Mouse (Mus musculus) skeletal muscle tissue, adult 2 months (tissue): ENCODE data around the gene Slc7a14.
"Not testable (repeated sequence)": the region's sequence is repeated elsewhere in the genome, so short reads cannot be mapped to it uniquely, and the experiment has no call there.

Experiments
- DNase-seq: peaks from one replicate; pipeline ENCODE4 v3.0.0-alpha.2; 2012; ENCODE audit warnings: low read depth, low spot score

Gene Slc7a14

GRCm38 (mm10) chr3:31309934-31310787 lies at the start of gene Slc7a14:
Gene Slc7a14, minus strand, starts transcription at chr3:31310378.
- no peak for DNase-seq

DNA sequence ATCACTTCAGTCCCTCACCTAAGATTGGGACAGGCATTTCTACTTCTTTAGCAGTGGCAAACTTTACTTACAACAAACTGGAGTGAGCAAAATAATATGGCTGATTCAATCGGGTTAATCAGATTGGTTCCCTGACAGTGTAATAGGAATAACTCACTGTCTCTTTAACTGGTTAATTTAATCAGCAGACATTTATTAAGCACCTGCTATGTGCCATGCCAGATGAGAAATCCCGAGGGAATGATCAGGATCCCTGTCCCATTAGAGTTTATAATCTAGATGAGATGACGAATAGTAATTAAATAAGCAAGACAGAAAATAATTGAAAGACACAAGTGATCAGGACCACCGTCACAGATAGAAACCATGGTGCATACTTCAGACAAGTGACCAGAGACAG lies 36.4 kb upstream of the Slc7a14 start:
- no peak for DNase-seq

GRCm38 (mm10) chr3:31345766-31346165 lies 35.6 kb upstream of the Slc7a14 start:
- no peak for DNase-seq

DNA sequence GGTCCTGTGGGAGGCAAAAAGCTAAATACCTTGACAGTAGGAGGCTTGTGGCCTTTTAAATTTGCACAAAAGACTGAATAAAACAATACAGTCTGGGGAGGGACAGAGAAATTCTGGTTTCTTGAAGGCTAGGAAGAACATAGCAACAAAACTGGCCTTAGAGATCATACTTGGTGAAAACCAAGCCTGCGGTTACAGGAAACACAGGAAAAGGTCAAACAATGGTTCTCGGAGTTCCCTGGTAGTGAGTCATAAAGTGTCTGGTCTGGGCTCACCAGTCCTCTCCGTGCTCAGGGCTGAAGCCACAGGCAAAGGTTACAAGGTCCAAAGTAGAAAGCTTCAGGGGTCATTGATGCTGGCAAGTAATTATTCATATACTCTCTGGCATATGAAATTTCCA lies 29.1 kb upstream of the Slc7a14 start:
- DNase-seq: no peak

- no peak for DNase-seq
Measured at GRCm38 (mm10) chr3:31328237-31328836, 18.2 kb upstream of the Slc7a14 start.

DNA sequence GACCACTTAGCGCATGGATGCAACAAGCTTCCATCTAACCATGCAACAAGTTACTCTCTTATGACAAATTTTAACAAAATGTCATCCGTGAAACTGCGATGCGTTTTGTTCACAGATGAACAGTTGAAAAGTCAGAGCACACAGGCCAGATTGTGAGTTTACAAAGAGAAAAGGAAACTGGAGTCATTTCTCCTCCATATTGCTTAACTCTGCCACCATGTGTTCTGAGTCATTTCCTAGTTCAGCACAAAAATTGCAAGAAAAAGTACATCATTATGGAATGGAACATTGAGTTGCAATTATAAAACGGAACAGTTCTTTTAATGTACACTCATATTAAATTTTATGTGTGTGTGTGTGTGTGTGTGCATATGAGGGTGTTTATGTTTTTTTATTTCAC lies 17.6 kb upstream of the Slc7a14 start:
- DNase-seq: no peak

DNA sequence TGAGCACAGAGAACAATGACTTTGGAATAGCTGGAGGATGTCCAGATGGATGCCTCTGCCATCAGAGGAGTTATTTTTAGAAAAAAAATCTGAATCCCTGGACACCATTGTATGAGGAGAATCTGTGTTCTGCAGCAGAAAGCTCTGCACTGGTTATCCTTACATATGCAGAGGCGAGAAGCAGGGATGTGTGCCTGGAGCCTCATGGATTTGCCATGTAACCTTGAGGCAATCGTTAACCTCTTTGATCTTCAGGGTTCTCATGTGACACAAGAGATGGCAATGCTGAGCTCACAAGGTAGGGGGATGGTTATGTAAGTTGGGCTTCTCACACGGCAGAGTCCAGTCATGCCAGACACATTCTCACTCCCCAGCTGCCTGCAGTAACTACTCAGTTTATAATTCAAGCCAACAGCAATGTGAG lies 14.1 kb upstream of the Slc7a14 start:
- no peak for DNase-seq

- DNase-seq: no peak
Measured at GRCm38 (mm10) chr3:31309371-31309933, 726 bp downstream of the Slc7a14 start.

- DNase-seq: no peak
Measured at GRCm38 (mm10) chr3:31308906-31309305, 1.3 kb downstream of the Slc7a14 start.

DNA sequence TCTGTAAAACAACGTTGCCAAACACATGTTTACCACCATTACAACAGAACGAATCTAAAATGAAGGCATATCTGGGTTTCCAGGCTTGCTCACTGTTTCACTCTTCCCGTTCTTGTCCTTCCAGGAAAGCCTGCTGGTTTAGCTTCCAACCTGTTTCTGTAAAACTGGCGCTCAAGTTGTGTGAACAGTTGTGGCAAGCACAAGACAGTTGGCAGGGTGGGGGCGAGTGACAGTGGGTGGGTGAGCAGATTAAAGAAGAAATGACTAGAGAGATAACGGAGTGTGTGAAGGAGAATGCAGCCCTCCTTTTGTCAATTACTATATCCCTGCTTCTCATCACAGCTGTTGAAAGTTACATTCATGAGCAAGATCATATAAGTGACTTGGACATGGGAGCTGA lies 2.2 kb downstream of the Slc7a14 start:
- DNase-seq: no peak

GRCm38 (mm10) chr3:31291673-31292602 lies 18.2 kb downstream of the Slc7a14 start:
- no peak for DNase-seq

- DNase-seq: no peak
Measured at GRCm38 (mm10) chr3:31287421-31287948, 22.7 kb downstream of the Slc7a14 start.

DNA sequence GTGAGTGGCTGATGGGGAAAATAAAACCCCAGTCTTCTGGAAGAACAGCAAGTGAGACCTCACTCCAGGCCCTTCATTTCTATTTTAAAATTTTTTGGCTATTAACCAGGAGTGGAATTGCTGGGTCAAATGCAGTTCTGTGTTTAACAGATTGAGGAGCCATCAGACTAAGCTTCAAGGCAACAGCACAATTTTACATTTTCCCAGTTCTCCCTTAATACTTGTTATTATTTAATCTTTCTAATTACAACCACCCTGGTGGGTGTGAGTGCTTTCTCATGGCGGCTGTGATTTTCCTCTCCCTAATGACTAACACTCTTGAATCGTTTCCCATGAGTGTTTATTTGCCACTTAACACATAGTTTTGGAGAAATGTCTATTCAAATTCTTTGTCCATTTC lies 29.1 kb downstream of the Slc7a14 start:
- no peak for DNase-seq

- DNase-seq: no peak
Measured at GRCm38 (mm10) chr3:31274875-31275274, 35.3 kb downstream of the Slc7a14 start.

GRCm38 (mm10) chr3:31273247-31273646 lies 36.9 kb downstream of the Slc7a14 start:
- DNase-seq: not testable (repeated sequence)

DNA sequence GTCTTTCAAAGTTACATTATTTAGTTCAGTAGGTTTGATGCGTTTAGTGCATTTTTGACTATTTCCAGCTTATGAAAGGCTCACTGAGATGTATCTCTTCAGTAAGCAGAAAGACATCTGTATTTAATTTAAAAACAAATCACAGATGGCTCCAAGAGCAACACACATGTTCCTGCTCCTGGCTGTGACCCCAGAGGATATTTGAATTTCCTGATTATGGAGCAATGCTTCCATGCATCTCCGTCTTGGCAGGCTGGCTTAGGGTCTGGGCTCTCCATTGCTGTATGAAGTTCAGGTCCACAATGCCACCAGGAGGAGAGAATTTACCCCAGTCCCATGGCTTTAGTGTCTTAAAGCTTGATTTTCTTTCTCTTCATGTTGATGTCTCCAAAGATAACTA lies 37.5 kb downstream of the Slc7a14 start:
- DNase-seq: peak; percentile 11

DNA sequence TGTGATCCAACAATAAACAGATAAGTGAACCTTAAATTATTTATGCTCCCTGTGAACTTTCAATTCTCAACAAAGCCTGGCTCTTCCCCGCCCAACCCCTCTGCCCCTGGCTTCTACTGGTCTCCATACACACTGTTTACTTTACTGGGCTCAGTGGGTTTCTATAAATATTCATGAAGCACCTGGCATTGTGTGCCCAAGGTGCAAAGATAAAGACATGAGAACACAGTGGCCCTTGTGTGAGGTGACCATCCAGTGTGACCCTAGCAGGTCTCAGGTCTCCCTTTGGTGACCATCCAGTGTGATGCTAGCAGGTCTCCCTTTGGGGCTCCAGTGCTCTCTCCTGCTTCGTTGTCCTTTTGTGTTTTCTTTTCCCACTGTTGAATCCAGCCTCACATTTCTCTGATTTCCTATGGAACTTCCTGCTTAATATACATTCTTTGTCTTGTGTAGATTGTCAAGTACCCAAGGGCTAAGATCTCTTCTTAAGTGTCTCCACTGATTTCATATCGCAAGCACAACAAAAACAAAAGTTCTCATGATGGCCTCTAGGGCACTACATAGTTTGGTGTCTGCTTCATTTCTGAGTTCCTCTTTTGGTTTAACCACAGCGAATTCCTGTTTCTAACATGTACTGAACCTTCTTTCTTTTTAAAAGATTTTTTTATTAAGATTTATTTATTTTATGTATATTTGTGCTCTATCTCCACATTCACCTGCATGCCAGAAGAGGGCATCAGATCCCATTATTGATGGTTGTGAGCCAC lies 40.4 kb downstream of the Slc7a14 start:
- DNase-seq: no peak

GRCm38 (mm10) chr3:31267921-31268320 lies 42.3 kb downstream of the Slc7a14 start:
- no peak for DNase-seq

GRCm38 (mm10) chr3:31266941-31267340 lies 43.2 kb downstream of the Slc7a14 start:
- DNase-seq: no peak

DNA sequence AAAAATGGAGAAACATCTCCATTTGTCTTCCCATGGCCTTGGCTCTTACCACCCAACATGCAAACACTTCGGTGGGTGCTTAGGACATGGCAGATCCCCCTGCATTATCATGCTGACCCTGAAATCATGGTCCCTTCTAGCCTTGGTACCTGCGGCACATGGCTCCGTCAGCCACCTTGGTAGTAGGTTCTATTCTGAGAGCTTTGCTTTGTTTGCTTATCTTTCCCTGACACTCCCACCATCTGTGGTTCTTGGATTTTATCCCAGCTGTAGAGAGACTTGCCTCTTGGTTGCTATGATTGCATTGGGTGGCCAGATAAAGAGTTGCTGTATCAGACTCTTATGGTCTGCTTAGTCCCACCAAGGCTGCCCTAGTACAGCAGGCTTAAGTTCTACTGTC lies 46.6 kb downstream of the Slc7a14 start:
- no peak for DNase-seq
